Mouse (Mus musculus): ENCODE measurements around the gene Ccdc78. TPM values are rescaled to one million over a fixed set of nuclear protein-coding genes. Genes with fewer than 3 reads are reported as not detected.

Ccdc78 gene
- polyA plus RNA-seq, 1 experiment from 2014 or later = 0.04 TPM

DNA sequence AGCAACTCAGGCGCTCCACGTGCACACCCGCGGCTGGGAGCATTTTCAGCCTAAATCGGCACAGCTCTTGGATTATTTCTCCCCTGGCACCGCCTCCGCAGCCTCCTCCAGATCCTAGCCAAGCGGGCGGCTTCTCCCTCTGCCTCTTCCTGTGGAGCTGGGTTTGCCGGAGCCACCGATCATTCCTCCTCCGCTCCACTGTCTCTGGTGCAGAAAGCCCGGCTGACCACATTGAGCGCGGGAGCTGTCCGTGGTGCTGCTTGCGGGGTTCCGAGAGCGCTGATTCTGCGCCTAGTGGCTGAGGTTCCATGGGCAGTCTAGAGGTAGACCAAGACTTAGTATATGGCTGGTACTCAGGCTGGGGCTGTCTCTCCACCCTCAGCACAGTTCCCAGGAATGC, 27.1 kb downstream of the Ccdc78 start:
- Histone ChIP-seq H3K4me2 (ENCODE audit: low read depth, low read length) (no peak overlapping the region), H3K36me3 (ENCODE audit: control insufficient read depth, insufficient read depth) (no peaks in the 10 kb centered on the region), H3K9ac (ENCODE audit: low read depth, low read length) (no peak overlapping the region), H3K27me3 (ENCODE audit: control insufficient read depth, insufficient read depth, low read depth, low read length) (peaks cover 58% of the 10 kb centered on the region), H3K27ac (ENCODE audit: low read length) (no peak overlapping the region), H3K4me1 (ENCODE audit: control insufficient read depth, low read depth, low read length) (peaks cover 9% of the 10 kb centered on the region), H3K9me3 (replicated peaks; ENCODE audit: control insufficient read depth, low read length) (no peaks in the 10 kb centered on the region), H3K4me3 (ENCODE audit: low read depth, low read length) (no peak overlapping the region)
- 2% methylated on average over 20 of the region's 20 CpGs for WGBS (ENCODE audit: insufficient replicate concordance)
- ATAC-seq (ENCODE audit: low read depth) = 0 out of 2 replicates have a peak, but pooled peaks have one; percentile 13

DNA sequence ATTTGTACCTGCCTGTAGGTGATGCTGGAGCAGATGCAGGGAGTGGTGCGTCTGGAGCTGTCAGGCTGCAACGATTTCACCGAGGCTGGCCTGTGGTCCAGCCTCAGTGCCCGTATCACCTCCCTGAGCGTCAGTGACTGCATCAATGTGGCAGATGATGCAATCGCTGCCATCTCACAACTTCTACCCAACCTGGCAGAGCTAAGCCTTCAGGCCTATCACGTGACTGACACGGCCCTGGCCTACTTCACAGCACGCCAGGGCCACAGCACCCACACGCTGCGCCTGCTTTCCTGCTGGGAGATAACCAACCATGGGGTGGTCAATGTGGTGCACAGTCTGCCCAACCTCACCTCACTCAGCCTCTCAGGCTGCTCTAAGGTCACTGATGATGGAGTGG, 31.3 kb downstream of the Ccdc78 start:
- Histone ChIP-seq H3K36me3 (ENCODE audit: control insufficient read depth, insufficient read depth) (no peaks in the 10 kb centered on the region), H3K9me3 (replicated peaks; ENCODE audit: control insufficient read depth, low read length) (no peaks in the 10 kb centered on the region), H3K9ac (ENCODE audit: low read depth, low read length) (no peak overlapping the region), H3K27ac (ENCODE audit: low read length) (no peak overlapping the region), H3K27me3 (ENCODE audit: control insufficient read depth, insufficient read depth, low read depth, low read length) (peaks cover 45% of the 10 kb centered on the region), H3K4me3 (ENCODE audit: low read depth, low read length) (no peak overlapping the region), H3K4me2 (ENCODE audit: low read depth, low read length) (no peak overlapping the region), H3K4me1 (ENCODE audit: control insufficient read depth, low read depth, low read length) (peaks cover 5% of the 10 kb centered on the region)
- no peak for ATAC-seq (ENCODE audit: low read depth)
- 64% methylated on average over 11 of the region's 11 CpGs for WGBS (ENCODE audit: insufficient replicate concordance)

DNA sequence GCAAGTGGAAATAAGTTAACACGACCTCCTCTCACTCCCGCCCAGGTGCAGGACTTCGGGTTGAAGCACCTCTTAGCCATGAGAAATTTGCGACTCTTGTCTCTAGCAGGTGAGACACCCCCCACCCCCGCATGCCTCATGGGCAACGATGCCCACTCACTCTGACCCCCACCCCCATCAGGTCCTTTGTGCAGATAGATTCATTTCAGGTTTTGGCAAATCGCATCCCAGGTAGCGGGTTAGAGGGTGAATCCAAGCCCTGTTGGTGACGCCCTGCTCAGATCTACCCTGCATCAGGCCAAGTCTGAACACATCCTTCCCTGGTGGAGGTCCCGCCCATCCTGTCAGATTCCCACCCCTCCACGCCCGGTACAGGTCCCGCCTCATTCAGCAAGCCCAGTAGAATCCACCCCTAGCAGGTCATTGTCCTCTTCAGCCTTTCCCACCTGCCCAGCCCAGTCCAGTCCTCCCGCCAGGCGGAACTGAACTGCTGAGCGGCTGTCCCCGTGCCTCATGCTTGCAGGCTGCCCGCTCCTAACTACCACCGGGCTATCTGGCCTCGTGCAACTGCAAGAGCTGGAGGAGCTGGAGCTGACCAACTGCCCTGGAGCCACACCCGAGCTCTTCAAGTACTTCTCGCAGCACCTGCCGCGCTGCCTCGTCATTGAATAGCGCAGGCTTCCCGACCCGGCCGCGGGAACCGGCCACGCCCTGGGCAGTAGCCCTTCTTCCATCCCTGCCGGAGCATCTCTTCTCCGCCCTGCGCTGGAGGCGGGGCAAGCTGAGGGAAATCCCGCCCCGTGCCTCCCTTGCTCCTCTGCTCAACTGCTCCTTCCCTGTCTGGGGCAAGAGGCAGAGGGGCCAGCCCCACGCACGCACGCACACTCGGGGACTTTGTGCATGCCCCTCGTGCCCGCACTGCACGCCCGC, 32.7 kb downstream of the Ccdc78 start:
- ATAC-seq (ENCODE audit: low read depth) = peak; percentile 60
- peaks cover 12% of the 10 kb centered on the region for H3K4me1 ChIP-seq (ENCODE audit: control insufficient read depth, low read depth, low read length)
- no peak overlapping the region for H3K9ac ChIP-seq (ENCODE audit: low read depth, low read length)
- no peak overlapping the region for H3K27ac ChIP-seq (ENCODE audit: low read length)
- no peaks in the 10 kb centered on the region for H3K9me3 ChIP-seq (replicated peaks; ENCODE audit: control insufficient read depth, low read length)
- peaks cover 35% of the 10 kb centered on the region for H3K27me3 ChIP-seq (ENCODE audit: control insufficient read depth, insufficient read depth, low read depth, low read length)
- no peak overlapping the region for H3K4me3 ChIP-seq (ENCODE audit: low read depth, low read length)
- no peaks in the 10 kb centered on the region for H3K36me3 ChIP-seq (ENCODE audit: control insufficient read depth, insufficient read depth)
- WGBS (ENCODE audit: insufficient replicate concordance) = 7% methylated on average over 42 of the region's 46 CpGs
- peak overlapping the region; percentile 30; the same call in 1 of the 2 replicates for H3K4me2 ChIP-seq (ENCODE audit: low read depth, low read length)

DNA sequence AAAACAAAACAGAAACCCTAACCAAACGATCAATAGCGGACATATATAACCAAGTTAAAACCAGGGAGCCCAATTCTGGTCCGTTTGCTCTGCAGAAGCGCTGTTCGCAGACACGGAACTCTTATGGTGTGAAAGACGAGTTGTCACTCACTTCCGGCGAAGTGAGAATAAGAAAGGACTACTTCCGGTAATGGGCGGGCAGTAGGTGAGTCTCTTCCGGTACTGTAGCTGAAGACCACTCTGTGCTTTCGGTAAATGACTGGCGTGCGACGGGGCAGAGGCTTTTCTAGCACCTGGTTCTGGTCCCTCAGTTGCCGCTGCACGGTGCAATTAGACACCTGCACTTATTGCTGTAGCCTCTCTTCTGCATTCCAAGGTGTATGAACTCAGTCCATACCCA, 37.1 kb downstream of the Ccdc78 start, which contains the start of gene Wdr24:
Gene Wdr24 (plus strand): TSS at position 176 of the 400 bp plus-strand sequence.
- peak within 1 kb of the TSS; percentile 85 for H3K4me3 ChIP-seq (ENCODE audit: low read depth, low read length)
- H3K27ac ChIP-seq (ENCODE audit: low read length) = peak within 1 kb of the TSS; percentile 60
- H3K36me3 ChIP-seq (ENCODE audit: control insufficient read depth, insufficient read depth) = no peaks in the 10 kb centered on the region; the same call in none of the 2 replicates
- WGBS (ENCODE audit: insufficient replicate concordance) = under 1% methylated on average over 18 of the region's 18 CpGs
- no peaks in the 10 kb centered on the region for H3K9me3 ChIP-seq (replicated peaks; ENCODE audit: control insufficient read depth, low read length)
- peak within 1 kb of the TSS; percentile 77 for H3K9ac ChIP-seq (ENCODE audit: low read depth, low read length)
- H3K4me1 ChIP-seq (ENCODE audit: control insufficient read depth, low read depth, low read length) = peaks cover 27% of the 10 kb centered on the region
- peak within 1 kb of the TSS; percentile 92 for H3K4me2 ChIP-seq (ENCODE audit: low read depth, low read length)
- ATAC-seq (ENCODE audit: low read depth) = peak; percentile 64
- H3K27me3 ChIP-seq (ENCODE audit: control insufficient read depth, insufficient read depth, low read depth, low read length) = peaks cover 24% of the 10 kb centered on the region

DNA sequence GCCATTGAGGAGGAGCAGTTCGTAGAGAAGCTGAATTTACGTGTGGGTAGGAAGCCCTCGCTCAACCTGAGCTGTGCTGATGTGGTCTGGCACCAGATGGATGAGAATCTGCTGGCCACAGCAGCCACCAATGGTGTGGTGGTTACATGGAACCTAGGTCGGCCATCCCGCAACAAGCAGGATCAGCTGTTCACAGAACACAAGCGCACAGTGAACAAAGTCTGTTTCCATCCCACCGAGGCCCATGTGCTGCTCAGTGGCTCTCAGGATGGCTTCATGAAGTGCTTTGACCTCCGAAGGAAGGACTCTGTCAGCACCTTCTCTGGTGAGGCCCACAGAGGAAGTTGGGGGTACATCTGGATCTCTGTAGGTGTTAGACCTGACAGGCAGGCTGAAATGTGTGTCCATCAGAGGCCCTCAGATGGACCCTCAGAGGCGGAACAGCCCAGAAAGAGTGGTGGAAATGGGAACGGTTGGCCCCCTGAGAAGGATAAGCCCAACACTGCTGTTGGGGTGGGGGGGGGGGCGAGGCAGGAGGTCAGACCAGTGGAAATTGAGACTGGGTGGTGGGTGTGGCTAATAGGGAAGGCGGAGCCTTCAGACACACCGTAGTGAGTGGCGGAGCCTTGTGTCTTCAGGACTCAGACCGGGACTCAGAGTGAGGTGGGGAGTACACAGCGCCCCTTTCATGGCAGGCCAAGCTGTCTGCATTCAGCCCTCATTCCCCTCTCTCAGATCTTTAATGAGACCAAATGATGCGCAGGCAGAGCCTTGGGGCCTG, 38.2 kb downstream of the Ccdc78 start:
- peak overlapping the region; percentile 85 for H3K4me3 ChIP-seq (ENCODE audit: low read depth, low read length)
- H3K9me3 ChIP-seq (replicated peaks; ENCODE audit: control insufficient read depth, low read length) = no peaks in the 10 kb centered on the region
- no peaks in the 10 kb centered on the region; the same call in none of the 2 replicates for H3K36me3 ChIP-seq (ENCODE audit: control insufficient read depth, insufficient read depth)
- H3K4me2 ChIP-seq (ENCODE audit: low read depth, low read length) = peak overlapping the region; percentile 92
- peaks cover 13% of the 10 kb centered on the region for H3K27me3 ChIP-seq (ENCODE audit: control insufficient read depth, insufficient read depth, low read depth, low read length)
- peak overlapping the region; percentile 77 for H3K9ac ChIP-seq (ENCODE audit: low read depth, low read length)
- peak overlapping the region; percentile 60; the same call in 1 of the 2 replicates for H3K27ac ChIP-seq (ENCODE audit: low read length)
- H3K4me1 ChIP-seq (ENCODE audit: control insufficient read depth, low read depth, low read length) = peaks cover 30% of the 10 kb centered on the region
- WGBS (ENCODE audit: insufficient replicate concordance) = 55% methylated on average over 17 of the region's 17 CpGs
- no peak for ATAC-seq (ENCODE audit: low read depth)

DNA sequence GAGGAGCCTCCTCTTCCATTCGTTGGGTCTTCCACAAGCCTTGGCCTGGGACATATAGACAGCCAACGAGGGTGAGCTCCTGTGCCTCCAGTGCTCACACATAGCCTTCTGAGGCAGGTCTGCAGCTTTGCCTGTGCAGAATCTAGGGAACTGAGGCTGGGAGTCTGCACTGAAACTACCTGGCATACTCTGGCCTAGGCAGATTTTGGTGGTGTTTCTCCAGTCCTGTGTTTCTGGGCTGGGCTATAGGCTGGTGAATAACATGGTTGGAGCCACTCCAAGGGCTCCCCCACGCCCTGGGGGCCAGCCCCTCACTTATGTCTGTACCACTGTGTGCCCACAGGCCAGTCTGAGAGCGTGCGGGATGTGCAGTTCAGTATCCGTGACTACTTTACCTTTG, 38.9 kb downstream of the Ccdc78 start:
- Histone ChIP-seq H3K4me3 (ENCODE audit: low read depth, low read length) (no peak overlapping the region), H3K4me2 (ENCODE audit: low read depth, low read length) (no peak overlapping the region), H3K36me3 (ENCODE audit: control insufficient read depth, insufficient read depth) (peaks cover 3% of the 10 kb centered on the region), H3K9ac (ENCODE audit: low read depth, low read length) (peak overlapping the region; percentile 77; the same call in 1 of the 2 replicates), H3K27me3 (ENCODE audit: control insufficient read depth, insufficient read depth, low read depth, low read length) (peaks cover 6% of the 10 kb centered on the region), H3K9me3 (replicated peaks; ENCODE audit: control insufficient read depth, low read length) (no peaks in the 10 kb centered on the region), H3K27ac (ENCODE audit: low read length) (no peak overlapping the region), H3K4me1 (ENCODE audit: control insufficient read depth, low read depth, low read length) (peaks cover 37% of the 10 kb centered on the region)
- no peak for ATAC-seq (ENCODE audit: low read depth)
- WGBS (ENCODE audit: insufficient replicate concordance) = 76% methylated on average over 6 of the region's 6 CpGs

DNA sequence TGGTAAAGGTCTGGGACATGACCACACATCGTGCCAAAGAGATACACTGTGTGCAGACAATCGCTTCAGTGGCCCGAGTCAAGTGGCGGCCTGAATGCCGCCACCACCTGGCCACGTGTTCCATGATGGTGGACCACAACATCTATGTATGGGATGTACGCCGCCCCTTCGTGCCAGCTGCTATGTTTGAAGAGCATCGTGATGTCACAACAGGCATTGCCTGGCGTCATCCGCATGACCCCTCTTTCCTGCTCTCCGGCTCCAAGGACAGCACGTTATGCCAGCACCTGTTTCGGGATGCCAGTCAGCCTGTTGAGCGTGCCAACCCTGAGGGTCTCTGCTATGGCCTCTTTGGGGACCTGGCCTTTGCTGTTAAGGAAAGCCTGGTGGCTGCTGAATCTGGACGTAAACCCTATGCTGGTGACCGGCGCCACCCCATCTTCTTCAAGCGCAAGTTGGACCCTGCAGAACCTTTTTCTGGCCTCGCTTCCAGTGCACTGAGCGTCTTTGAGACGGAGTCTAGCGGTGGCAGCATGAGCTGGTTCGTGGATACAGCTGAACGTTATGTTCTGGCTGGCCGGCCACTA, 39.7 kb downstream of the Ccdc78 start:
- peaks cover 44% of the 10 kb centered on the region for H3K4me1 ChIP-seq (ENCODE audit: control insufficient read depth, low read depth, low read length)
- no peak overlapping the region for H3K4me3 ChIP-seq (ENCODE audit: low read depth, low read length)
- 85% methylated on average over 27 of the region's 27 CpGs for WGBS (ENCODE audit: insufficient replicate concordance)
- no peak for ATAC-seq (ENCODE audit: low read depth)
- H3K9ac ChIP-seq (ENCODE audit: low read depth, low read length) = no peak overlapping the region
- H3K4me2 ChIP-seq (ENCODE audit: low read depth, low read length) = no peak overlapping the region
- peaks cover 9% of the 10 kb centered on the region for H3K36me3 ChIP-seq (ENCODE audit: control insufficient read depth, insufficient read depth)
- H3K9me3 ChIP-seq (replicated peaks; ENCODE audit: control insufficient read depth, low read length) = no peaks in the 10 kb centered on the region
- H3K27me3 ChIP-seq (ENCODE audit: control insufficient read depth, insufficient read depth, low read depth, low read length) = peaks cover 3% of the 10 kb centered on the region
- H3K27ac ChIP-seq (ENCODE audit: low read length) = no peak overlapping the region

DNA sequence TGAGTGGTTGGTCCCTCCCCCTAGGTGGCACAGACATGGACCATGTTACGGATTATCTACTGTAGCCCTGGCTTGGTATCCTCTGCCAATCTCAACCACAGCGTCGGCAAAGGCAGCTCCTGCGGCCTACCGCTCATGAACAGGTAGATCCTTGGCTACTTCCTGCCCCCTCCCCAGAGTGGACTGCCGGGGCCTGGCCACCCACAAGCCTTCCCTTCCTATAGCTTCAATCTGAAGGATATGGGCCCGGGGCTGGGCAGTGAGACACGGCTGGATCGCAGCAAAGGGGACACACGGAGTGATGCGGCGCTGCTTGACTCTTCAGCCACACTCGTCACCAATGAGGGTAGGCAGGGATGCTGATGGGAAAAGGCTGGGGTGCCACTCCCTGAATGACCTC, 40.6 kb downstream of the Ccdc78 start:
- Histone ChIP-seq H3K36me3 (ENCODE audit: control insufficient read depth, insufficient read depth) (peaks cover 14% of the 10 kb centered on the region), H3K9me3 (replicated peaks; ENCODE audit: control insufficient read depth, low read length) (no peaks in the 10 kb centered on the region), H3K9ac (ENCODE audit: low read depth, low read length) (no peak overlapping the region), H3K27me3 (ENCODE audit: control insufficient read depth, insufficient read depth, low read depth, low read length) (no peaks in the 10 kb centered on the region; the same call in 1 of the 2 replicates), H3K4me2 (ENCODE audit: low read depth, low read length) (no peak overlapping the region), H3K27ac (ENCODE audit: low read length) (no peak overlapping the region), H3K4me1 (ENCODE audit: control insufficient read depth, low read depth, low read length) (peaks cover 54% of the 10 kb centered on the region), H3K4me3 (ENCODE audit: low read depth, low read length) (no peak overlapping the region)
- ATAC-seq (ENCODE audit: low read depth) = no peak
- WGBS (ENCODE audit: insufficient replicate concordance) = 86% methylated on average over 13 of the region's 13 CpGs

Data from liver, embryonic 16.5 days (tissue).